Mouse (Mus musculus) limb, embryonic 12.5 days (tissue): ENCODE results near the gene H3f3a. TPM values are rescaled to one million over a fixed set of nuclear protein-coding genes. Genes with fewer than 3 reads are reported as not detected.

Experiments used
- ATAC-seq: fragments of 200-750 bp; cut with Nextera tagmentation; 2 replicates; pipeline ENCODE4 v1.8.0; 2017; ENCODE audit warnings: low read depth, moderate TSS enrichment; ENCODE audit not compliant: insufficient number of reproducible peaks, insufficient read depth, low FRiP score, low TSS enrichment
- H3K27ac ChIP-seq: fragments of 300-500 bp; sonication (generic); 2 replicates; pipeline ENCODE4 v1.5.1; 2016; ENCODE audit warnings: mild to moderate bottlenecking, moderate library complexity
- H3K27me3 ChIP-seq: fragments of 300-500 bp; sonication (generic); 2 replicates; pipeline ENCODE4 v1.6.1; 2016; ENCODE audit warnings: mild to moderate bottlenecking, moderate library complexity
- H3K36me3 ChIP-seq: fragments of 300-500 bp; sonication (generic); 2 replicates; pipeline ENCODE4 v1.6.1; 2016; ENCODE audit warnings: mild to moderate bottlenecking, moderate library complexity
- H3K4me1 ChIP-seq: fragments of 300-500 bp; sonication (generic); replicated peaks from 2 replicates; pipeline ENCODE4 v1.6.1; 2016
- H3K4me2 ChIP-seq: fragments of 300-500 bp; sonication (generic); 2 replicates; pipeline ENCODE4 v1.6.1; 2016; ENCODE audit warnings: mild to moderate bottlenecking, moderate library complexity
- H3K4me3 ChIP-seq: fragments of 300-500 bp; sonication (generic); replicated peaks from 2 replicates; pipeline ENCODE4 v1.5.1; 2016; ENCODE audit warnings: mild to moderate bottlenecking
- H3K9ac ChIP-seq: fragments of 300-500 bp; sonication (generic); replicated peaks from 2 replicates; pipeline ENCODE4 v1.6.1; 2016; ENCODE audit warnings: mild to moderate bottlenecking, moderate library complexity
- H3K9me3 ChIP-seq: fragments of 300-500 bp; sonication (generic); 2 replicates; pipeline ENCODE4 v1.6.1; 2016; ENCODE audit warnings: mild to moderate bottlenecking, moderate library complexity
- WGBS: fragments of 180-500 bp; shearing (Covaris S2); methylation state at CpG from one replicate; pipeline ENCODE4 v1.1.7; 2016; 5-methylcytosine and 5-hydroxymethylcytosine counted together
- polyA plus RNA-seq: library from polyadenylated mRNA; unstranded; fragments of >200 nt; fragmentation: Nextera tagmentation; extraction: Ambion mirVana; gene quantifications from 2 replicates; pipeline ENCODE4 v1.2.1, GENCODE M21; 2016

Gene H3f3a
- polyA plus RNA-seq, 1 experiment from 2014 or later, result 3,612 TPM

- no peak overlapping the region for H3K27ac ChIP-seq
- H3K4me1 ChIP-seq, result no peaks in the 10 kb centered on the region
- no peak overlapping the region for H3K4me2 ChIP-seq
- no peaks in the 10 kb centered on the region for H3K27me3 ChIP-seq
- WGBS, result 95% methylated on average over 2 of the region's 2 CpGs
- ATAC-seq, result no peak
- no peak overlapping the region for H3K9ac ChIP-seq
- no peaks in the 10 kb centered on the region for H3K9me3 ChIP-seq
- H3K36me3 ChIP-seq, result peaks cover 30% of the 10 kb centered on the region
- H3K4me3 ChIP-seq, result no peak overlapping the region
These were observed 57.0 kb downstream of the H3f3a start for GRCm38 (mm10) chr1:180756711-180757110.

GRCm38 (mm10) chr1:180754376-180754775, 59.4 kb downstream of the H3f3a start:
- H3K4me3 ChIP-seq, result no peak overlapping the region
- H3K27ac ChIP-seq, result no peak overlapping the region
- H3K4me2 ChIP-seq, result no peak overlapping the region
- no peaks in the 10 kb centered on the region for H3K27me3 ChIP-seq
- no peaks in the 10 kb centered on the region for H3K4me1 ChIP-seq
- H3K9me3 ChIP-seq, result no peaks in the 10 kb centered on the region
- ATAC-seq, result no peak
- WGBS, result 92% methylated on average over 8 of the region's 8 CpGs
- peaks cover 44% of the 10 kb centered on the region for H3K36me3 ChIP-seq
- no peak overlapping the region for H3K9ac ChIP-seq

- WGBS, result 91% methylated on average over 11 of the region's 11 CpGs
- no peaks in the 10 kb centered on the region for H3K27me3 ChIP-seq
- no peak for ATAC-seq
- H3K4me1 ChIP-seq, result no peaks in the 10 kb centered on the region
- no peaks in the 10 kb centered on the region for H3K9me3 ChIP-seq
- H3K36me3 ChIP-seq, result peaks cover 64% of the 10 kb centered on the region
- no peak overlapping the region for H3K4me3 ChIP-seq
- H3K27ac ChIP-seq, result no peak overlapping the region
- no peak overlapping the region for H3K9ac ChIP-seq
- H3K4me2 ChIP-seq, result no peak overlapping the region
These were observed 61.6 kb downstream of the H3f3a start for GRCm38 (mm10) chr1:180752115-180752514.

Other genes starting within 250 kb of the H3f3a start
- 202 and 203 TPM in 2 replicates for gene Parp1, start 245.0 kb downstream of the H3f3a start, polyA plus RNA-seq
- 29.2 and 29.8 TPM in 2 replicates for gene Lin9, start 172.8 kb downstream of the H3f3a start, polyA plus RNA-seq
- 0.18 and 0.20 TPM in 2 replicates for gene Mixl1, start 116.9 kb downstream of the H3f3a start, polyA plus RNA-seq
- gene Acbd3, start 87.9 kb downstream of the H3f3a start, polyA plus RNA-seq, result 25.3 and 26.9 TPM in 2 replicates
- 47.0 and 47.6 TPM in 2 replicates for gene Sde2, start 37.2 kb upstream of the H3f3a start, polyA plus RNA-seq
- 0.18 TPM in 1 of 2 replicates, not detected in the other for gene Lefty2, start 79.2 kb upstream of the H3f3a start, polyA plus RNA-seq
- 120 and 125 TPM in 2 replicates for gene Pycr2, start 90.3 kb upstream of the H3f3a start, polyA plus RNA-seq
- gene Lefty1, start 121.1 kb upstream of the H3f3a start, polyA plus RNA-seq, result 0.36 and 0.76 TPM in 2 replicates
- 12.1 and 13.4 TPM in 2 replicates for gene Tmem63a, start 128.4 kb upstream of the H3f3a start, polyA plus RNA-seq
- 1.6 and 1.8 TPM in 2 replicates for gene Ephx1, start 207.0 kb upstream of the H3f3a start, polyA plus RNA-seq
- not detected in 2 replicates for gene 9130409I23Rik, start 237.3 kb upstream of the H3f3a start, polyA plus RNA-seq